Mouse (Mus musculus) frontal cortex, adult (tissue): ENCODE measurements around the gene Med13l.
A peak's percentile ranks its signal among the peaks of the same experiment; 100 is the strongest.

Experiments used
- ATAC-seq: cut with Nextera tagmentation; 2 replicates; pipeline ENCODE4 v1.9.2; 2017; ENCODE audit warnings: mild to moderate bottlenecking, moderate library complexity, mixed read lengths; ENCODE audit not compliant: low TSS enrichment

Med13l gene

GRCm38 (mm10) chr5:118727336-118727735 is 166.9 kb downstream of the Med13l start:
- ATAC-seq = no peak

GRCm38 (mm10) chr5:118732221-118732620 is 171.7 kb downstream of the Med13l start:
- no peak for ATAC-seq

GRCm38 (mm10) chr5:118732651-118733050 is 172.2 kb downstream of the Med13l start:
- no peak for ATAC-seq

GRCm38 (mm10) chr5:118733566-118733965 is 173.1 kb downstream of the Med13l start:
- no peak for ATAC-seq

GRCm38 (mm10) chr5:118734455-118734854 is 174.0 kb downstream of the Med13l start:
- no peak for ATAC-seq

GRCm38 (mm10) chr5:118735738-118736137 is 175.3 kb downstream of the Med13l start:
- ATAC-seq = no peak

GRCm38 (mm10) chr5:118737548-118737947 is 177.1 kb downstream of the Med13l start:
- ATAC-seq = 0 out of 2 replicates have a peak, but pooled peaks have one; percentile 38

GRCm38 (mm10) chr5:118743067-118743466 is 182.6 kb downstream of the Med13l start:
- no peak for ATAC-seq

- ATAC-seq = no peak
These were observed 186.5 kb downstream of the Med13l start for GRCm38 (mm10) chr5:118747026-118747425.

GRCm38 (mm10) chr5:118751446-118752179 is 191.1 kb downstream of the Med13l start:
- no peak for ATAC-seq

GRCm38 (mm10) chr5:118752868-118753267 is 192.4 kb downstream of the Med13l start:
- peak; percentile 35; the same call in 1 of the 2 replicates for ATAC-seq

GRCm38 (mm10) chr5:118753471-118754044 is 193.1 kb downstream of the Med13l start:
- ATAC-seq = no peak

GRCm38 (mm10) chr5:118754191-118754759 is 193.8 kb downstream of the Med13l start:
- peak; percentile 36; the same call in 1 of the 2 replicates for ATAC-seq

- no peak for ATAC-seq
These were observed 195.6 kb downstream of the Med13l start for GRCm38 (mm10) chr5:118756078-118756477.

GRCm38 (mm10) chr5:118757396-118758301 is 197.2 kb downstream of the Med13l start:
- ATAC-seq = no peak

- ATAC-seq = no peak; the same call in 1 of the 2 replicates
These were observed 200.5 kb downstream of the Med13l start for GRCm38 (mm10) chr5:118760986-118761385.

- peak; percentile 64 for ATAC-seq
These were observed 202.2 kb downstream of the Med13l start for GRCm38 (mm10) chr5:118762499-118763185.

- peak; percentile 49 for ATAC-seq
These were observed 202.9 kb downstream of the Med13l start for GRCm38 (mm10) chr5:118763353-118763752.

GRCm38 (mm10) chr5:118769143-118769542 is 208.7 kb downstream of the Med13l start:
- no peak for ATAC-seq

GRCm38 (mm10) chr5:118773866-118774265 is 213.4 kb downstream of the Med13l start:
- ATAC-seq = peak; percentile 65; the same call in 1 of the 2 replicates

GRCm38 (mm10) chr5:118776396-118776795 is 215.9 kb downstream of the Med13l start:
- ATAC-seq = no peak
